ENCODE assay signal across 13 mouse cellular contexts in genomic region chr17:80780303-80780702, GRCm38 (mm10). TPM values are rescaled to one million over a fixed set of nuclear protein-coding genes. Genes with fewer than 3 reads are reported as not detected.
A peak's percentile ranks its signal among the peaks of the same experiment; 100 is the strongest.
DNase-seq lines count a peak whose midpoint lies in the region; ATAC-seq lines count a peak whose summit lies in the region.
"Had no signal": no experiment of that assay in that cellular context is flagged by ENCODE, and none has a peak within 500 bp of the region (broad histone marks: within the 10 kb centered on the region; RNA-seq: fewer than 3 reads in every experiment).

No protein-coding gene starts in this region.

- no peaks in the 10 kb centered on the region for H3K27me3 ChIP-seq in embryonic facial prominence, embryonic 13.5 days
- H3K27me3 ChIP-seq in embryonic facial prominence, embryonic 10.5 days (replicated peaks; ENCODE audit: low read depth, poor library complexity, severe bottlenecking) = no peaks in the 10 kb centered on the region
- H3K27me3 ChIP-seq in heart, embryonic 16.5 days (ENCODE audit: control insufficient read depth, insufficient read depth, low read length) = no peaks in the 10 kb centered on the region
- no peaks in the 10 kb centered on the region for H3K27me3 ChIP-seq in heart, embryonic 11.5 days (ENCODE audit: control insufficient read depth, insufficient read depth, low read length)
- H3K27me3 ChIP-seq in lung, embryonic 16.5 days (ENCODE audit: control insufficient read depth, insufficient read depth, low read depth, low read length) = no peaks in the 10 kb centered on the region
- no peaks in the 10 kb centered on the region for H3K27me3 ChIP-seq in neural tube, embryonic 13.5 days

- ATAC-seq in embryonic facial prominence, embryonic 13.5 days (ENCODE audit: insufficient number of reproducible peaks, insufficient read depth, low FRiP score, low TSS enrichment, low read depth) = no peak
- ATAC-seq in heart, embryonic 16.5 days (replicated peaks; ENCODE audit: extremely low read depth, insufficient read depth, low FRiP score) = no peak
- no peak for ATAC-seq in heart, embryonic 11.5 days (replicated peaks; ENCODE audit: insufficient number of reproducible peaks, low FRiP score, low TSS enrichment)
- no peak for ATAC-seq in lung, embryonic 16.5 days (ENCODE audit: low read depth)
- peak; percentile 93 for ATAC-seq in neural tube, embryonic 13.5 days (ENCODE audit: low read depth)

- 0 out of 2 replicates have a peak overlapping the region, but pooled peaks have one; percentile 0 for H3K27ac ChIP-seq in embryonic facial prominence, embryonic 13.5 days
- no peak overlapping the region for H3K27ac ChIP-seq in embryonic facial prominence, embryonic 10.5 days (replicated peaks)
- 0 out of 2 replicates have a peak overlapping the region, but pooled peaks have one; percentile 46 for H3K27ac ChIP-seq in heart, embryonic 16.5 days (ENCODE audit: low read length)
- no peak overlapping the region for H3K27ac ChIP-seq in heart, embryonic 11.5 days (ENCODE audit: low read depth, low read length)
- H3K27ac ChIP-seq in lung, embryonic 16.5 days (ENCODE audit: low read length) = peak overlapping the region; percentile 18; the same call in 1 of the 2 replicates
- peak overlapping the region; percentile 59 for H3K27ac ChIP-seq in neural tube, embryonic 13.5 days (replicated peaks)

- H3K9ac ChIP-seq in embryonic facial prominence, embryonic 13.5 days = no peak overlapping the region
- no peak overlapping the region for H3K9ac ChIP-seq in heart, embryonic 16.5 days (ENCODE audit: low read length)
- no peak overlapping the region for H3K9ac ChIP-seq in heart, embryonic 11.5 days (ENCODE audit: low read depth, low read length)
- no peak overlapping the region for H3K9ac ChIP-seq in lung, embryonic 16.5 days (ENCODE audit: low read length)
- no peak overlapping the region for H3K9ac ChIP-seq in neural tube, embryonic 13.5 days

- DNase-seq in embryonic facial prominence, embryonic 10.5 days (ENCODE audit: low spot score) = no peak
- no peak for DNase-seq in lung, postnatal 36 days
- no peak for DNase-seq in layer of hippocampus, adult 9-11 months
- DNase-seq: adrenal gland, postnatal 25 days; kidney, adult 9 months; layer of hippocampus, postnatal 36 days; thymus, adult 18-20 months had no signal

- no peaks in the 10 kb centered on the region for H3K36me3 ChIP-seq in embryonic facial prominence, embryonic 13.5 days
- H3K36me3 ChIP-seq in embryonic facial prominence, embryonic 10.5 days (replicated peaks) = no peaks in the 10 kb centered on the region
- H3K36me3 ChIP-seq in heart, embryonic 16.5 days (ENCODE audit: control insufficient read depth, insufficient read depth) = no peaks in the 10 kb centered on the region
- H3K36me3 ChIP-seq in heart, embryonic 11.5 days (ENCODE audit: control insufficient read depth, insufficient read depth, low read length) = no peaks in the 10 kb centered on the region
- H3K36me3 ChIP-seq in lung, embryonic 16.5 days (ENCODE audit: control insufficient read depth, insufficient read depth, low read length) = no peaks in the 10 kb centered on the region
- no peaks in the 10 kb centered on the region for H3K36me3 ChIP-seq in neural tube, embryonic 13.5 days

- 69% methylated on average over 7 of the region's 7 CpGs for WGBS in embryonic facial prominence, embryonic 13.5 days
- 76% methylated on average over 7 of the region's 7 CpGs for WGBS in embryonic facial prominence, embryonic 10.5 days
- WGBS in heart, embryonic 16.5 days = 58% methylated on average over 7 of the region's 7 CpGs
- WGBS in heart, embryonic 11.5 days (ENCODE audit: insufficient replicate concordance) = 63% methylated on average over 7 of the region's 7 CpGs
- WGBS in lung, embryonic 16.5 days = 55% methylated on average over 7 of the region's 7 CpGs
- 23% methylated on average over 7 of the region's 7 CpGs for WGBS in neural tube, embryonic 13.5 days

- no peak overlapping the region for H3K4me2 ChIP-seq in embryonic facial prominence, embryonic 13.5 days
- no peak overlapping the region for H3K4me2 ChIP-seq in heart, embryonic 16.5 days (ENCODE audit: low read depth, low read length)
- H3K4me2 ChIP-seq in heart, embryonic 11.5 days = no peak overlapping the region
- no peak overlapping the region for H3K4me2 ChIP-seq in lung, embryonic 16.5 days (ENCODE audit: low read depth, low read length)
- H3K4me2 ChIP-seq in neural tube, embryonic 13.5 days = no peak overlapping the region

- H3K9me3 ChIP-seq in embryonic facial prominence, embryonic 13.5 days = no peaks in the 10 kb centered on the region
- H3K9me3 ChIP-seq in embryonic facial prominence, embryonic 10.5 days = no peaks in the 10 kb centered on the region; the same call in 1 of the 2 replicates
- H3K9me3 ChIP-seq in heart, embryonic 16.5 days (replicated peaks; ENCODE audit: control insufficient read depth, low read length) = no peaks in the 10 kb centered on the region; the same call in 1 of the 2 replicates
- no peaks in the 10 kb centered on the region for H3K9me3 ChIP-seq in heart, embryonic 11.5 days (replicated peaks; ENCODE audit: control insufficient read depth, low read length)
- peaks cover 7% of the 10 kb centered on the region; the same call in 1 of the 2 replicates for H3K9me3 ChIP-seq in lung, embryonic 16.5 days (ENCODE audit: control insufficient read depth, low read length)
- no peaks in the 10 kb centered on the region for H3K9me3 ChIP-seq in neural tube, embryonic 13.5 days

- H3K4me3 ChIP-seq in embryonic facial prominence, embryonic 13.5 days = no peak overlapping the region
- H3K4me3 ChIP-seq in embryonic facial prominence, embryonic 10.5 days = no peak overlapping the region
- no peak overlapping the region for H3K4me3 ChIP-seq in heart, embryonic 16.5 days (ENCODE audit: low read length)
- H3K4me3 ChIP-seq in heart, embryonic 11.5 days (ENCODE audit: low read depth, low read length) = no peak overlapping the region
- no peak overlapping the region for H3K4me3 ChIP-seq in lung, embryonic 16.5 days (ENCODE audit: low read length)
- H3K4me3 ChIP-seq in neural tube, embryonic 13.5 days = no peak overlapping the region
- H3K4me3 ChIP-seq: megakaryocyte, embryonic 14.5 days had no signal

- peaks cover 13% of the 10 kb centered on the region; the same call in 1 of the 2 replicates for H3K4me1 ChIP-seq in embryonic facial prominence, embryonic 13.5 days
- no peaks in the 10 kb centered on the region for H3K4me1 ChIP-seq in embryonic facial prominence, embryonic 10.5 days
- 0 out of 2 replicates have a peak, but pooled peaks cover 5% of the 10 kb centered on the region for H3K4me1 ChIP-seq in heart, embryonic 16.5 days (ENCODE audit: control insufficient read depth, insufficient read depth, low read length)
- no peaks in the 10 kb centered on the region for H3K4me1 ChIP-seq in heart, embryonic 11.5 days (ENCODE audit: control insufficient read depth, insufficient read depth, low read length)
- H3K4me1 ChIP-seq in lung, embryonic 16.5 days (replicated peaks; ENCODE audit: control insufficient read depth, insufficient read depth, low read length) = peaks cover 19% of the 10 kb centered on the region
- peaks cover 26% of the 10 kb centered on the region for H3K4me1 ChIP-seq in neural tube, embryonic 13.5 days (replicated peaks)
- H3K4me1 ChIP-seq: megakaryocyte, embryonic 14.5 days had no signal

RNA-seq across cellular contexts. Expression of gene Map4k3, which starts 52.0 kb away (rescaled TPM):
- polyA plus RNA-seq in embryonic facial prominence, embryonic 13.5 days (2015; fragmentation: Nextera tagmentation; extraction: Ambion mirVana) = 23.7 and 31.7 TPM in 2 replicates
- 19.4 and 22.3 TPM in 2 replicates for polyA plus RNA-seq in embryonic facial prominence, embryonic 10.5 days (2016; fragmentation: Nextera tagmentation; extraction: Ambion mirVana)
- polyA plus RNA-seq in heart, embryonic 16.5 days (2015; fragmentation: Nextera tagmentation; extraction: Ambion mirVana) = 17.9 and 20.0 TPM in 2 replicates
- 20.4 and 22.0 TPM in 2 replicates for polyA plus RNA-seq in heart, embryonic 11.5 days (2014; fragmentation: Nextera tagmentation; extraction: Ambion mirVana)
- polyA plus RNA-seq in lung, embryonic 16.5 days (2015; fragmentation: Nextera tagmentation; extraction: Ambion mirVana) = 42.5 and 44.0 TPM in 2 replicates
- 28.8 and 31.8 TPM in 2 replicates for polyA plus RNA-seq in neural tube, embryonic 13.5 days (2015; fragmentation: Nextera tagmentation; extraction: Ambion mirVana)

Comparison
In these comparisons a context has a peak if more than half of its experiments do, and no peak if none do; other contexts are left out.
1. H3K27ac ChIP-seq: peak in embryonic facial prominence, embryonic 13.5 days (single experiment), heart, embryonic 16.5 days (single experiment), lung, embryonic 16.5 days (single experiment) and neural tube, embryonic 13.5 days (single experiment); none in embryonic facial prominence, embryonic 10.5 days (single experiment) and heart, embryonic 11.5 days (single experiment).